ENCODE assay signal across 8 mouse cellular contexts in the genomic region with DNA sequence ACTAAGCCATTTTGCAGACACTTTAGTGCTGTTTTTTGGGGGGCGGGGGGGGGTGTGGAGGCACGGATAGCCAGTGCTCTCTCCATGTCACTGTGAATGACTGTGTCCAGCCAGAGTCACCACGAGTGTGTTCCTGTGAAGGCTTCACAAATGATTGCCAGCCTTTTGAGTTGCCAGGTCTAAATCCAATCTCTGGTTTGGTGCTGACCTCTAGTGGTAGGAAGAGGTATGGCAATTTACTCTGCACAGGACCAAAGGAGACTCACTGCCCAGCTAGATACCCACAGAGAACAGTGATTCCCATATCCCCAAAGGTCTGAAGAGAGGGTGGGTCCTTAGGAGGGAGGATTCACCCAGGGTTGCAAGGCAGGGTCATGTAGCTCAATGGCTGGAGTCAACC. TPM values are rescaled to one million over a fixed set of nuclear protein-coding genes. Genes with fewer than 3 reads are reported as not detected.
DNase-seq lines count a peak whose midpoint lies in the region; ATAC-seq lines count a peak whose summit lies in the region.

No protein-coding gene starts in this region.

- peaks cover 9% of the 10 kb centered on the region for H3K27me3 ChIP-seq in liver, embryonic 12.5 days (replicated peaks)
- no peaks in the 10 kb centered on the region for H3K27me3 ChIP-seq in forebrain, embryonic 14.5 days (replicated peaks; ENCODE audit: control insufficient read depth, insufficient read depth, low read length)
- no peaks in the 10 kb centered on the region for H3K27me3 ChIP-seq in intestine, embryonic 14.5 days (replicated peaks; ENCODE audit: control insufficient read depth, insufficient read depth, low read length)
- H3K27me3 ChIP-seq in midbrain, embryonic 10.5 days (ENCODE audit: low read depth, poor library complexity, severe bottlenecking): no peaks in the 10 kb centered on the region

- H3K4me2 ChIP-seq in liver, embryonic 12.5 days: no peak overlapping the region
- no peak overlapping the region for H3K4me2 ChIP-seq in forebrain, embryonic 14.5 days (ENCODE audit: low read length)
- H3K4me2 ChIP-seq in intestine, embryonic 14.5 days (ENCODE audit: low read length): no peak overlapping the region

- H3K27ac ChIP-seq in liver, embryonic 12.5 days: no peak overlapping the region
- H3K27ac ChIP-seq in forebrain, embryonic 14.5 days (ENCODE audit: low read depth, low read length): no peak overlapping the region
- H3K27ac ChIP-seq in intestine, embryonic 14.5 days (ENCODE audit: low read depth): no peak overlapping the region
- no peak overlapping the region for H3K27ac ChIP-seq in midbrain, embryonic 10.5 days (replicated peaks)

- ATAC-seq in liver, embryonic 12.5 days: no peak
- peak; percentile 49 for ATAC-seq in cerebellum, adult (ENCODE audit: insufficient number of reproducible peaks, low FRiP score, low TSS enrichment)
- peak; percentile 48 for ATAC-seq in forebrain, embryonic 14.5 days
- peak; percentile 16; the same call in 1 of the 2 replicates for ATAC-seq in intestine, embryonic 14.5 days (replicated peaks; ENCODE audit: low FRiP score, low TSS enrichment, low read depth)

- H3K4me3 ChIP-seq in liver, embryonic 12.5 days: no peak overlapping the region
- H3K4me3 ChIP-seq in forebrain, embryonic 14.5 days (ENCODE audit: low read depth, low read length): no peak overlapping the region
- no peak overlapping the region for H3K4me3 ChIP-seq in intestine, embryonic 14.5 days (ENCODE audit: low read depth, low read length)
- no peak overlapping the region for H3K4me3 ChIP-seq in midbrain, embryonic 10.5 days

- peaks cover 5% of the 10 kb centered on the region; the same call in 1 of the 2 replicates for H3K4me1 ChIP-seq in liver, embryonic 12.5 days
- H3K4me1 ChIP-seq in forebrain, embryonic 14.5 days (ENCODE audit: control insufficient read depth, insufficient read depth, low read length): 0 out of 2 replicates have a peak, but pooled peaks cover 2% of the 10 kb centered on the region
- no peaks in the 10 kb centered on the region for H3K4me1 ChIP-seq in intestine, embryonic 14.5 days (replicated peaks; ENCODE audit: control insufficient read depth, insufficient read depth, low read length)
- peaks cover 42% of the 10 kb centered on the region for H3K4me1 ChIP-seq in midbrain, embryonic 10.5 days

- intact Hi-C loops in left cerebral cortex, postnatal 10 days (cut with DNase I): loop anchor here (1.0 to 10.0 kb wide), 3 partner anchors 75 to 176 kb away; no protein-coding TSS in a partner anchor

- 4% methylated on average over 3 of the region's 3 CpGs for WGBS in liver, embryonic 12.5 days (ENCODE audit: insufficient replicate concordance)
- WGBS in forebrain, embryonic 14.5 days: 0% methylated on average over 3 of the region's 3 CpGs
- WGBS in intestine, embryonic 14.5 days: 0% methylated on average over 3 of the region's 3 CpGs
- 0% methylated on average over 3 of the region's 3 CpGs for WGBS in midbrain, embryonic 10.5 days

- no peaks in the 10 kb centered on the region for H3K36me3 ChIP-seq in liver, embryonic 12.5 days
- peaks cover 5% of the 10 kb centered on the region; the same call in 1 of the 2 replicates for H3K36me3 ChIP-seq in forebrain, embryonic 14.5 days (ENCODE audit: control insufficient read depth, insufficient read depth, low read length)
- H3K36me3 ChIP-seq in intestine, embryonic 14.5 days (ENCODE audit: control insufficient read depth, insufficient read depth, low read length): no peaks in the 10 kb centered on the region
- H3K36me3 ChIP-seq in midbrain, embryonic 10.5 days: no peaks in the 10 kb centered on the region

- H3K9me3 ChIP-seq in liver, embryonic 12.5 days (replicated peaks): no peaks in the 10 kb centered on the region
- H3K9me3 ChIP-seq in forebrain, embryonic 14.5 days (replicated peaks; ENCODE audit: control insufficient read depth, low read length): no peaks in the 10 kb centered on the region
- no peaks in the 10 kb centered on the region for H3K9me3 ChIP-seq in intestine, embryonic 14.5 days (ENCODE audit: control insufficient read depth, low read length)
- H3K9me3 ChIP-seq in midbrain, embryonic 10.5 days (replicated peaks): no peaks in the 10 kb centered on the region

- DNase-seq in liver: peak; percentile 49
- peak; percentile 90 for DNase-seq in forebrain, embryonic 14.5 days (ENCODE audit: low spot score)
- DNase-seq in intestine, embryonic 14.5 days (ENCODE audit: low spot score): peak; percentile 84
- peak; percentile 63 to 85 for DNase-seq in left cerebral cortex, postnatal 10 days (ENCODE audit: extremely low spot score in 1 of 2, low spot score in 2 of 2)
- peak; percentile 74 for DNase-seq in midbrain, embryonic 10.5 days (ENCODE audit: low spot score)
- peak; percentile 35 for DNase-seq in spleen, adult 12 weeks (ENCODE audit: low spot score)

- no peak overlapping the region for H3K9ac ChIP-seq in liver, embryonic 12.5 days
- no peak overlapping the region for H3K9ac ChIP-seq in forebrain, embryonic 14.5 days (ENCODE audit: low read length)
- no peak overlapping the region for H3K9ac ChIP-seq in intestine, embryonic 14.5 days (ENCODE audit: low read length)

RNA-seq across cellular contexts. Expression of a gene that starts 15.1 kb away (rescaled TPM):
- polyA plus RNA-seq in liver, embryonic 12.5 days (2016; fragmentation: Nextera tagmentation; extraction: Ambion mirVana): 0.14 and 0.32 TPM in 2 replicates
- polyA plus RNA-seq in forebrain, embryonic 14.5 days (2014; fragmentation: Nextera tagmentation; extraction: Ambion mirVana): 3.8 and 4.5 TPM in 2 replicates
- polyA plus RNA-seq in intestine, embryonic 14.5 days (2014; fragmentation: Nextera tagmentation; extraction: Ambion mirVana): 0.59 and 1.0 TPM in 2 replicates
- total RNA-seq in left cerebral cortex, postnatal 10 days (2021): 1 to 10 TPM; 1.4 to 2.6 TPM
- polyA plus RNA-seq in midbrain, embryonic 10.5 days (2016; fragmentation: Nextera tagmentation; extraction: Ambion mirVana): 2.9 and 10.0 TPM in 2 replicates

RNA-seq across cellular contexts. Expression of a gene that starts 32.8 kb away (rescaled TPM):
- polyA plus RNA-seq in liver, embryonic 12.5 days (2016; fragmentation: Nextera tagmentation; extraction: Ambion mirVana): 688 TPM in 2 replicates
- polyA plus RNA-seq in forebrain, embryonic 14.5 days (2014; fragmentation: Nextera tagmentation; extraction: Ambion mirVana): 577 and 687 TPM in 2 replicates
- polyA plus RNA-seq in intestine, embryonic 14.5 days (2014; fragmentation: Nextera tagmentation; extraction: Ambion mirVana): 963 and 1,042 TPM in 2 replicates
- 100 to 1,000 TPM; 266 to 286 TPM for total RNA-seq in left cerebral cortex, postnatal 10 days (2021)
- polyA plus RNA-seq in midbrain, embryonic 10.5 days (2016; fragmentation: Nextera tagmentation; extraction: Ambion mirVana): 681 and 788 TPM in 2 replicates

Comparison
In these comparisons a context has a peak if more than half of its experiments do, and no peak if none do; other contexts are left out.
1. DNase-seq: peak in every context shown above with its lines; median percentile 90 in forebrain, embryonic 14.5 days; 84 in intestine, embryonic 14.5 days; 74 in left cerebral cortex, postnatal 10 days; 74 in midbrain, embryonic 10.5 days; 49 in liver; 35 in spleen, adult 12 weeks.